Mouse (Mus musculus) cortical plate, adult 2 months (tissue): Measurements from ENCODE around the gene Ccdc155. TPM values are rescaled to one million over a fixed set of nuclear protein-coding genes. Genes with fewer than 3 reads are reported as not detected.

ENCODE experiments used
- H3K27ac ChIP-seq: fragments of 200-500 bp; 2 replicates; pipeline ENCODE4 v1.5.1; 2012; ENCODE audit warnings: low read length, control low read depth, inconsistent platforms; ENCODE audit not compliant: insufficient read depth
- H3K4me1 ChIP-seq: fragments of 200-500 bp; 2 replicates; pipeline ENCODE4 v1.6.1; 2011; ENCODE audit warnings: low read length; ENCODE audit not compliant: control insufficient read depth, insufficient read depth
- H3K4me3 ChIP-seq: fragments of 200-500 bp; 2 replicates; pipeline ENCODE4 v1.5.1; 2011; ENCODE audit warnings: mild to moderate bottlenecking, low read length, control low read depth; ENCODE audit not compliant: insufficient read depth
- CTCF ChIP-seq: fragments of 200-500 bp; IDR thresholded peaks from 2 replicates; pipeline ENCODE4 v1.5.1; 2011; ENCODE audit warnings: mild to moderate bottlenecking, control low read depth, low read length; ENCODE audit not compliant: insufficient read depth; ENCODE audit errors: extremely low read depth
- POLR2A ChIP-seq: fragments of 200-500 bp; IDR thresholded peaks from 2 replicates; pipeline ENCODE4 v1.6.1; 2011; ENCODE audit warnings: mild to moderate bottlenecking, low read length, control low read depth; ENCODE audit not compliant: insufficient read depth; ENCODE audit errors: extremely low read depth
- polyA plus RNA-seq: library from polyadenylated mRNA; depleted of rRNA; stranded (reverse); fragments of >200 nt; gene quantifications from 2 replicates; pipeline ENCODE4 v1.2.3, GENCODE M21; 2012; rRNA removed

Ccdc155 gene
- polyA plus RNA-seq, result 4.7 and 5.0 TPM in 2 replicates

DNA sequence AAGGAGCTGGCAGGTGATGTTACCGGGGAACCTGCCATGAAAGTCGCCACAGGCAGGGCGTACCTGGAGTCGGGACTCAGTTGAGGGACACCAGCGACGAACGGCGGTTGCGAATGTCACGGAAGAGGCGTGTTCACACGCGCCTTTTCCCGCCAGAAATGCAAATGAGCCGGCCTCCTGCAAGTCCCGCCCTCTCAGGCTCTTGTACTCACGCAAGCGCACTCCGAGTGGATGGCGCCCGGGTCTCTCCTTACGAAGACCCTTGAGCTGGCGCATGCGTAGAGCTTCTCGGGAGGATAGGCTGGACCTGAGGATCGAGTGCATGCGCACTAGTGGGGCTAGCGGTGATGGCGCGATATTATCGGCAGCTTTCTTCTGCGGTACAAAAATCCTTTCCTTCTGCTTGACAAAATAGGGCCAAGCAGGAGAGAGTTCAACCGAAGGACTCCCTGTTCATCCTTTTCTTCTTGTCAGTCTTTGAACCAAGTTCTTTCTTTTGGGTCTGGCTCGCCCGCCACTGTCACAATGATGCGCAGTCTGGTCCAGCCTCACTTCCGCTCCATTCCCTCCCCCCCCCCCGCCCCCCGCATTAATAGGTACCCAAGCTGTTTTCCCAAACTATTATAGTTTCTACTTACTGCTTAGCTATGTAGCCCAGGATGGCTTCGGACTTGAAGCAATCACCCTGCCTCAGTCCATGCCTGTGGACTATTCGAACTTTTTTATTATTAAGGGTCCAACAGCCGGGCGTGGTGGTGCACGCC, at the start of gene Ccdc155:
Gene Ccdc155, minus strand, starts transcription at position 513 of the 764 bp plus-strand sequence.
- no peak for TF ChIP-seq CTCF
- peak; percentile 92 for TF ChIP-seq POLR2A
- Histone ChIP-seq H3K4me1 (peaks cover 2% of the 10 kb centered on the region; the same call in 1 of the 2 replicates), H3K27ac (no peak within 1 kb of the TSS), H3K4me3 (peak within 1 kb of the TSS; percentile 36)

DNA sequence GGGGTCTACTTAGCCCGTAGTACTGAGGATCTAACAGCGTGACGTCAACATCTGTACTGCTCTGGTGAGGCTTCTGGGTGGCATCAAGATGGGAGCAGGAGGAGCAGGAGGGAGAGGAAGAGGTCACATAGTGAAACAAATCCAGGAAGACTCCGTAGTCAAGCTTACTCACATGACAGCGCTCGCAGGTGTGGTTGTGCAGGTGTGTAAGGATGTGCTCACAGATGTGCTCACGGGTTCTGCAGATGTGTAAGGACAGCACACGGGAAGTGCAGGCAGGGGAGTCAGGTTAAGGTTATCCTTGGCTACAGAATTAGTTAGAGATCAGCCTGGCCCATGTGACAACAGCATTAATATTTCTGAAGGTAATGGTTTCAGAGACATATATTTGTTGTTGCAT, 49.1 kb upstream of the Ccdc155 start:
- H3K4me1 ChIP-seq, result peaks cover 4% of the 10 kb centered on the region; the same call in 1 of the 2 replicates
- TF ChIP-seq POLR2A, result no peak
- no peak for TF ChIP-seq CTCF
- no peak overlapping the region for H3K27ac ChIP-seq
- H3K4me3 ChIP-seq, result no peak overlapping the region

GRCm38 (mm10) chr7:45247666-45248065, 43.0 kb upstream of the Ccdc155 start:
- Histone ChIP-seq H3K27ac (no peak overlapping the region), H3K4me3 (no peak overlapping the region), H3K4me1 (no peaks in the 10 kb centered on the region)
- no peak for TF ChIP-seq POLR2A
- TF ChIP-seq CTCF, result no peak

DNA sequence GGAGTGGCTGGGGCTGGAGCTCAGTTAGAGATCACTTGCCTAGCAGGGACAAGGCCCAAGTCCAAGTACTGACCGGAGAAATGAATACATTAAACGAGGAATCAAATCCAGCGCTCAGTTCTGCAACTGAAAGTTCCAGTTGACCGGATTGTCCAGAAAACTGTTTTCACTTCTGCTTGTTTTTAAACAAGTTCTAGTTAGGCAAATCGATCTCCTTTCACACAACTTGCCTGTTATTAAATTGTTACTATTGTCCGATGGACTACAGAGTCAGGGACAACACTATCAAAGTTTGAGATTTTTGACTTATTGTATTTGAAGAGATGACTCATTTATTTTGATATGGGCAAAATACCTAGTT, 36.7 kb upstream of the Ccdc155 start:
- Histone ChIP-seq H3K27ac (no peak overlapping the region), H3K4me3 (no peak overlapping the region), H3K4me1 (no peaks in the 10 kb centered on the region)
- TF ChIP-seq POLR2A, result no peak

DNA sequence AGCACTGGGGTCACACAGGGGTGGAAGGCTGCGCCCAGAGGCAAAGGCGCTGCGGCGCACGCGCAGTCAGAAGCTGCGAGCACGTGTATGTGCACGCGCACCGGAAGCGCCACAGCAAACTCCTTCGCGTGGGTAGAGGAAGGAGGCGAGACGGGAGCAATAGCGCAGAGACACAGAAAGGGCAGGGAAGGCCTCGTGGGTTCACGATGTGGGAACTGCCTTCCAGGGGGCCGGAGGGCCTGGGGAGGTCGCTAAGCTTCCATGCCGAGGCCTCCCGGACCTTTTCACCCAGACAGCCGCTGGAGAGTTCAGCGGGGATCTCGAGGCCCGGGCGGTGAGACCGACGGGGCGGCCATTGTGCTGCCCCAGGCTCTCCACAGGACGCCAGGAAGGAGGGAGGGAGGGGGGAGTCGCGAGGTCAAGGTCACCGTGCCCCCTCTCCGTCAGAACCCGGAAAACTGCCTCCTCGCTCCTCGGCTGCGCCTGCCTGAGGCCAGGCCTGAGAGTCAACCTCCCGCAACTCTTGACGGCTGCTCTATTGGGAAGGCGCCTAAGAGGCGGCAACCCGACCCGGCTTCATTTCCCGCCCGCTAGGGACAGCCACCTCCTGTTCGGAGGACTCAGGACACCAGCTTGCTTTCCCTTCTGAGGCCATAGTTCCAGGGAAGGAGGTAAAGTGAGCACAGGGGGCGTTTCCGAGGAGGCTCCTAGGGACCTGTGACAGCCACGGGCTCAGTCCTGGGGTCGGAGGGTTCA, 36.1 kb upstream of the Ccdc155 start, which contains the start of gene Slc6a16:
Gene Slc6a16, plus strand, starts transcription at position 453 of the 756 bp plus-strand sequence.
- TF ChIP-seq POLR2A, result no peak
- no peak for TF ChIP-seq CTCF
- Histone ChIP-seq H3K4me1 (no peaks in the 10 kb centered on the region), H3K27ac (no peak within 1 kb of the TSS), H3K4me3 (no peak within 1 kb of the TSS)

DNA sequence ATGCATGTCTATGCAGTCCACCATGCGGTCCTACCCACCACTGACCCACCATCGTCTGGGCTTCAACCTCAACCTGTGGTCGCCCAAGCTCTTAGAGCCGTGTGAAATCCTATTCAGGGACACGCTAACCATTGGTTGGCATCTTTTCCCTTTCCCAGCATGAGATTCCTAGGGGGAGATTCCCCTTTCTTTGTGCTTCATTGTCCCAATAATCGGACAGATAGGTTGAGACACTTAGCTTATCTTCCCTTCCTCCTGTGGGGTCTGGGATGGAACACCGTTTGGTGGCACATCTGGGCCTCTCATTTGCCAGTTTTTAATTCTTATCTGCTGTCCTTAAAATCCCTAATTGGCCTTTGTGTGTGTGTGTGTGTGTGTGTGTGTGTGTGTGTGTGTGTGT, 35.4 kb upstream of the Ccdc155 start:
- no peaks in the 10 kb centered on the region for H3K4me1 ChIP-seq
- H3K4me3 ChIP-seq, result no peak overlapping the region
- TF ChIP-seq CTCF (no peak), POLR2A (no peak)
- H3K27ac ChIP-seq, result no peak overlapping the region

- H3K4me3 ChIP-seq, result no peak within 1 kb of the TSS
- no peak within 1 kb of the TSS for H3K27ac ChIP-seq
- TF ChIP-seq CTCF (no peak), POLR2A (no peak)
- H3K4me1 ChIP-seq, result 0 out of 2 replicates have a peak, but pooled peaks cover 2% of the 10 kb centered on the region
Observed at GRCm38 (mm10) chr7:45238723-45239496, 34.2 kb upstream of the Ccdc155 start, which contains the start of gene Cd37. Gene Cd37 (minus strand): TSS chr7:45239115.

GRCm38 (mm10) chr7:45237747-45238699, 33.3 kb upstream of the Ccdc155 start:
- H3K27ac ChIP-seq, result no peak overlapping the region
- TF ChIP-seq POLR2A (no peak), CTCF (no peak)
- peaks cover 2% of the 10 kb centered on the region; the same call in 1 of the 2 replicates for H3K4me1 ChIP-seq
- no peak overlapping the region for H3K4me3 ChIP-seq
